Mouse (Mus musculus) kidney, postnatal 14 days (tissue): ENCODE results near the gene Atg13.

Experiments
- DNase-seq: peaks from one replicate; pipeline ENCODE4 v3.0.0; 2022; ENCODE audit warnings: mixed read lengths

Gene Atg13

GRCm38 (mm10) chr2:91645811-91646210 is 64.6 kb downstream of the Atg13 start:
- no peak for DNase-seq

GRCm38 (mm10) chr2:91645354-91645753 is 65.0 kb downstream of the Atg13 start:
- DNase-seq, result no peak

DNA sequence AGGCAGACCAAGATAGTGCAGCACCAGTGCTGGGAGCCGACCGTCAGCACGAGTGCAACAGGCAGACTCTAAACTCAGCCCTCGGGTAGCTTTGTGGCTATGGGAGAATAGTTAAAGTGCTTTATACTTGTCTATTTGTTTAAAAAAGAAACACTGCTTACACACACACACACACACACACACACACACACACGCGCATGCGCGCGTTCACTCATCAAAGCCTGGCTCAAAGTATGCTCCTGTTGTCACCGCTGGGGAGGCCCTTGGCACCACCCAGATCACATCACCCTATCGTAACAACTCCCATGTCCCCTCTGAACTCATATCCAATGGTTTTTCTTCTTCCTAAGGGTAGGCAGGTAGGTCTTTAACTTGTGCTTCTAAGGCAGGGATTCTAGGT is 66.4 kb downstream of the Atg13 start:
- no peak for DNase-seq

- no peak for DNase-seq
These were observed 67.5 kb downstream of the Atg13 start for GRCm38 (mm10) chr2:91642825-91643415.

- DNase-seq, result no peak
These were observed 71.4 kb downstream of the Atg13 start for GRCm38 (mm10) chr2:91638931-91639330.

DNA sequence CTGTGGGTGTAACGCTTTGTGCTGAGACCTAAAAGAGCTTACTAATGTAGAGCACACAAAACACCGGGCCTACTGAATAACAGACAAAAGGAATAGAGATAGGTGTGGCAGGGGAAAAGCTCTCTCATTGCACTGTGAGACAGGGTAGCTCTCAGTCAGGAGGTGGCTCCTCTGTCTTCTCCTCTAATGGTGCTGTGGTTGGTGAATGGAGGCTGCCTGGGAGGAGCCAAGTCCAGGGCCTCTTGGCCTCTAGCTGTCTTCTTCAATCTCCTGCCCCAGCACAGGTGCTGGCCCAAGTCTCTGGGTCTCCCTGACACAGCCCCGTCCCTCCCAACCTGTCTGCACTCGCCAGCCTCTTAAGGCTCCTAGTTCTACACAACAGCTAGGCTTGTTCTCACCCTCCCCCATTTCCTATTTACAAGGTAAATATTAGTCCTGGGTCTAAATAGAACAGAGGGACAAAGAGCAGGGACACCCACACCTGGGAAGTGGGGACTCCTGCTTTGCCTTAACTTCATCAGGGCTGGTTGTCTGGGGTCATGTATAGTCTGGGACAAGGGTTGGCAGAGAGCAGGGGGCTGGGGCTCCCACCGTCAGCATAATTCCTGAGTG is 73.5 kb downstream of the Atg13 start:
- DNase-seq, result no peak

GRCm38 (mm10) chr2:91636229-91636628 is 74.1 kb downstream of the Atg13 start, which contains the start of gene F2:
F2 (minus strand) TSS chr2:91636414.
- no peak for DNase-seq

DNA sequence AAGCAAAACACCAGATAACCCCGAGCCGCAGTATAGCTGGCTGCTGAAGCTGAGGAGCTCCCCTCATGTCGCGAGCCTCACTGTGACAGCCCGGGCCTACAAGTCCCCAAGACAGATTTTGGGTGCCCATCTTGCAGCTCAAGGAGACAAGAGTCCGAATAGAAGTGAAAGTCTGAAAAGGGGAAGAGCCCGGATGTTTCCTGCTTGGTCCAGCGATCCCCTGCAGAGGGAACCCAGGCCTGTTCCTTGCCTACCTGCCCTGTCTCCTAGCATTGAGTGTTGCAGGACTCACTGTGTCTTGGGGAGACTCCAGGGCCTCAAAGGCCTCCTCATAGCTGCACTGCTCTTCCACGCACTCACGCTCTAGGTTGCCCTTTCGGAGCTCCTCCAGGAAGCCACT is 74.9 kb downstream of the Atg13 start:
- DNase-seq, result no peak

- DNase-seq, result no peak
These were observed 75.5 kb downstream of the Atg13 start for GRCm38 (mm10) chr2:91634841-91635240.

- DNase-seq, result no peak
These were observed 76.9 kb downstream of the Atg13 start for GRCm38 (mm10) chr2:91633334-91633977.

GRCm38 (mm10) chr2:91632316-91632715 is 78.1 kb downstream of the Atg13 start:
- no peak for DNase-seq

- no peak for DNase-seq
These were observed 78.5 kb downstream of the Atg13 start for GRCm38 (mm10) chr2:91631826-91632225.

DNA sequence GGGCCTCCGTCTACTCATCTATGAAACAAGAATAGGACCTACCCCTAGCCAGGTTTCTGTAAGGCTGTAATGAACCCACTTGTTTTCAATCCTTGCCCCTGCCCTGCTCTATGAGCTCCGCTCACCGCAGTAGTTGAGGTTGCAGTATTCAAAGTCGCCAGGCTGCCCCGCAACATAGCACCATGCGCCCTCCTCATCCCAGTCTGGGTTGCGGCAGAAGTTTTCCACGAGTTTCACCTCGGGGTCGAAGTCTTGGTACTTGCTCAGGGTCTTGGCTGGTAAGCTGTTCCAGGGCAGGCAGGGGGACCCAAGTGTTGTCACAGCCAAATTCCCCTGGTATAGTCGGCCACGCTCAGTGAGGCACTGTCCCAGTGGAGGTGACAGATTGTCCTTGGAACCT is 80.0 kb downstream of the Atg13 start:
- DNase-seq, result no peak

DNA sequence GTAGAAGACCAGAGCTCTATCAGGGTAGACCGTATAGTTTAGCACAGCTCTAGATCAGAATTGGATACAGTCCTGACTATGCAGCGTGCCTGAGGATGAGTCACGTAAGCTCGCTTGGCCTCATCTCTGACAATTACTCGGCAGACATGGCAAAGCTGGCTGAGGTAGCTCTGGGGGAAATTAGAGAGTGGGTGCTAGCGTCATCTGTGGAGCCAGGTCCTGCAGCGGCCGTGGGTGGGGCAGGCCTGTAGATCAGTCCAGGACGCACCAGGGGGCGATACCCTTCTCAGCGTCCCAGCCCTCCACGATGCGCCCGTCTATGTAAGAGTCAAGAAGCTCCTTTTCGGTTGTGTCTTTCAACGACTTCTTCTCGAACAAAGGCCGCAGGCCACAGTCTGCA is 80.7 kb downstream of the Atg13 start:
- DNase-seq, result no peak

- no peak for DNase-seq
These were observed 82.2 kb downstream of the Atg13 start for GRCm38 (mm10) chr2:91628171-91628570.

- no peak for DNase-seq
These were observed 82.9 kb downstream of the Atg13 start for GRCm38 (mm10) chr2:91627486-91627885.
